Mouse (Mus musculus): ENCODE data around the gene Lyst. TPM values are rescaled to one million over a fixed set of nuclear protein-coding genes. Genes with fewer than 3 reads are reported as not detected.

Gene Lyst
- polyA plus RNA-seq, 1 experiment from 2014 or later = 4.7 TPM

DNA sequence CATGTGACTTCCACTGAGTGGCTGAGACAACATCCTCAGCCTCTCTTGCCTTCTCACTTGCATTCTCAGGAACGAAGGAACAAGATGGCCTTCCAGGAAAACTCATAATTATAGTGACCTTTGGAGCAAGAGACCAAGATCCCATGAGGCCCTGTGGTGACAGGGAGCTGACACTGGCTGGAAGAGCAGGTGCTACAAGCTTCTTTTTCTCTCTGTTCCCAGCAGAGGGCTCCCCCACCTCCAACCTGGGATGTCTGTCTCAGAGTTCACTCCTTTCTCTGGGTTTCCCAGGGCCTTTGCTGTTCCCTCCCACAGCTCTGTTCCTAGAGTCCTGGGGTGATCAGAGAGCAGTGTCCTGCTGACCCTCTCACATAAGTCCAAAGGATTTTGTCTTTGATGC is 237.9 kb downstream of the Lyst start:
- Histone ChIP-seq H3K4me3 (no peak overlapping the region), H3K9me3 (no peaks in the 10 kb centered on the region), H3K4me1 (no peaks in the 10 kb centered on the region), H3K9ac (replicated peaks) (no peak overlapping the region), H3K36me3 (no peaks in the 10 kb centered on the region), H3K27ac (replicated peaks) (no peak overlapping the region), H3K27me3 (no peaks in the 10 kb centered on the region), H3K4me2 (replicated peaks) (no peak overlapping the region)
- 41% methylated on average over 1 of the region's 1 CpGs for WGBS
- no peak for ATAC-seq (ENCODE audit: low FRiP score, low read depth)

Other genes with a start within 250 kb of the Lyst start
- gene Gpr137b, start 196.4 kb upstream of the Lyst start, polyA plus RNA-seq (2016; fragmentation: Nextera tagmentation; extraction: Ambion mirVana) = 28.7 and 29.4 TPM in 2 replicates
- 48.6 and 51.8 TPM in 2 replicates for gene Nid1, start 152.8 kb upstream of the Lyst start, polyA plus RNA-seq (2016; fragmentation: Nextera tagmentation; extraction: Ambion mirVana)
- gene Gng4, start 193.7 kb downstream of the Lyst start, polyA plus RNA-seq (2016; fragmentation: Nextera tagmentation; extraction: Ambion mirVana) = 4.0 and 4.2 TPM in 2 replicates